Mouse (Mus musculus) forebrain, embryonic 16.5 days (tissue): ENCODE data around the gene Cstf2t. TPM values are rescaled to one million over a fixed set of nuclear protein-coding genes. Genes with fewer than 3 reads are reported as not detected.

Source experiments
- ATAC-seq: fragments of 200-750 bp; cut with Nextera tagmentation; 2 replicates; pipeline ENCODE4 v1.8.0; 2017; ENCODE audit warnings: mild to moderate bottlenecking, moderate library complexity
- H3K27ac ChIP-seq: fragments of 300-500 bp; sonication (generic); 2 replicates; pipeline ENCODE4 v1.5.1; 2014; ENCODE audit warnings: low read length, control low read depth
- H3K27me3 ChIP-seq: fragments of 300-500 bp; sonication (generic); replicated peaks from 2 replicates; pipeline ENCODE4 v1.6.1; 2014; ENCODE audit warnings: low read length; ENCODE audit not compliant: control insufficient read depth, insufficient read depth
- H3K36me3 ChIP-seq: fragments of 300-500 bp; sonication (generic); 2 replicates; pipeline ENCODE4 v1.6.1; 2014; ENCODE audit not compliant: control insufficient read depth, insufficient read depth
- H3K4me1 ChIP-seq: fragments of 300-500 bp; sonication (generic); replicated peaks from 2 replicates; pipeline ENCODE4 v1.6.1; 2014; ENCODE audit warnings: low read length; ENCODE audit not compliant: control insufficient read depth, insufficient read depth
- H3K4me2 ChIP-seq: fragments of 300-500 bp; sonication (generic); 2 replicates; pipeline ENCODE4 v1.6.1; 2014; ENCODE audit warnings: mild to moderate bottlenecking, low read length, control low read depth
- H3K4me3 ChIP-seq: fragments of 300-500 bp; sonication (generic); replicated peaks from 2 replicates; pipeline ENCODE4 v1.5.1; 2014; ENCODE audit warnings: mild to moderate bottlenecking, low read length, control low read depth
- H3K9ac ChIP-seq: fragments of 300-500 bp; sonication (generic); replicated peaks from 2 replicates; pipeline ENCODE4 v1.6.1; 2014; ENCODE audit warnings: low read depth, low read length, control low read depth
- H3K9me3 ChIP-seq: fragments of 300-500 bp; sonication (generic); 2 replicates; pipeline ENCODE4 v1.6.1; 2016; ENCODE audit warnings: low read length; ENCODE audit not compliant: control insufficient read depth
- WGBS: fragments of 180-500 bp; shearing (Covaris S2); extraction: QIAGEN DNeasy Blood & Tissue Kit; methylation state at CpG from one replicate; pipeline ENCODE4 v1.1.7; 2014; 5-methylcytosine and 5-hydroxymethylcytosine counted together
- polyA plus RNA-seq: library from polyadenylated mRNA; unstranded; fragments of >200 nt; fragmentation: Nextera tagmentation; extraction: Ambion mirVana; gene quantifications from 2 replicates; pipeline ENCODE4 v1.2.1, GENCODE M21; 2015

Gene Cstf2t
- polyA plus RNA-seq, result 78.2 and 86.1 TPM in 2 replicates

GRCm38 (mm10) chr19:31082662-31083429 is at the start of gene Cstf2t:
Gene Cstf2t, plus strand, starts transcription at chr19:31082837.
- Histone ChIP-seq H3K4me2 (peak within 1 kb of the TSS; percentile 69), H3K4me1 (peaks cover 20% of the 10 kb centered on the region), H3K36me3 (peaks cover 22% of the 10 kb centered on the region), H3K4me3 (peak within 1 kb of the TSS; percentile 80), H3K27me3 (no peaks in the 10 kb centered on the region), H3K9me3 (0 out of 2 replicates have a peak, but pooled peaks cover 2% of the 10 kb centered on the region), H3K27ac (peak within 1 kb of the TSS; percentile 81), H3K9ac (peak within 1 kb of the TSS; percentile 72)
- peak; percentile 99 for ATAC-seq
- 2% methylated on average over 56 of the region's 56 CpGs for WGBS

- H3K4me1 ChIP-seq, result no peaks in the 10 kb centered on the region
- H3K27me3 ChIP-seq, result no peaks in the 10 kb centered on the region
- no peak overlapping the region for H3K4me3 ChIP-seq
- no peak for ATAC-seq
- no peak overlapping the region for H3K27ac ChIP-seq
- H3K9me3 ChIP-seq, result no peaks in the 10 kb centered on the region
- H3K9ac ChIP-seq, result no peak overlapping the region
- WGBS, result 74% methylated on average over 3 of the region's 3 CpGs
- no peaks in the 10 kb centered on the region for H3K36me3 ChIP-seq
- H3K4me2 ChIP-seq, result no peak overlapping the region
These were observed 43.7 kb upstream of the Cstf2t start for GRCm38 (mm10) chr19:31038951-31039350.

GRCm38 (mm10) chr19:31040948-31041847 is 41.4 kb upstream of the Cstf2t start:
- 55% methylated on average over 2 of the region's 2 CpGs for WGBS
- H3K4me3 ChIP-seq, result no peak overlapping the region
- no peaks in the 10 kb centered on the region for H3K4me1 ChIP-seq
- no peaks in the 10 kb centered on the region for H3K27me3 ChIP-seq
- H3K9me3 ChIP-seq, result no peaks in the 10 kb centered on the region
- H3K27ac ChIP-seq, result no peak overlapping the region
- no peak overlapping the region for H3K9ac ChIP-seq
- no peak for ATAC-seq
- H3K4me2 ChIP-seq, result no peak overlapping the region
- no peaks in the 10 kb centered on the region for H3K36me3 ChIP-seq

- Histone ChIP-seq H3K4me3 (no peak overlapping the region), H3K36me3 (no peaks in the 10 kb centered on the region), H3K27ac (no peak overlapping the region), H3K9ac (no peak overlapping the region), H3K4me1 (no peaks in the 10 kb centered on the region), H3K27me3 (no peaks in the 10 kb centered on the region), H3K4me2 (no peak overlapping the region), H3K9me3 (no peaks in the 10 kb centered on the region)
- ATAC-seq, result no peak
- WGBS, result 98% methylated on average over 4 of the region's 4 CpGs
These were observed 36.0 kb upstream of the Cstf2t start for GRCm38 (mm10) chr19:31046601-31047000.

- H3K27ac ChIP-seq, result no peak overlapping the region
- H3K4me1 ChIP-seq, result no peaks in the 10 kb centered on the region
- ATAC-seq, result no peak
- H3K27me3 ChIP-seq, result no peaks in the 10 kb centered on the region
- no peaks in the 10 kb centered on the region for H3K9me3 ChIP-seq
- 79% methylated on average over 1 of the region's 1 CpGs for WGBS
- H3K4me2 ChIP-seq, result no peak overlapping the region
- H3K4me3 ChIP-seq, result no peak overlapping the region
- no peaks in the 10 kb centered on the region for H3K36me3 ChIP-seq
- no peak overlapping the region for H3K9ac ChIP-seq
These were observed 17.9 kb upstream of the Cstf2t start for GRCm38 (mm10) chr19:31064740-31065139.

- Histone ChIP-seq H3K4me1 (no peaks in the 10 kb centered on the region), H3K27me3 (no peaks in the 10 kb centered on the region), H3K27ac (no peak overlapping the region), H3K9me3 (no peaks in the 10 kb centered on the region), H3K36me3 (no peaks in the 10 kb centered on the region), H3K4me2 (no peak overlapping the region), H3K9ac (no peak overlapping the region), H3K4me3 (no peak overlapping the region)
- ATAC-seq, result no peak
- 86% methylated on average over 11 of the region's 11 CpGs for WGBS
These were observed 17.3 kb upstream of the Cstf2t start for GRCm38 (mm10) chr19:31065206-31065781.

- ATAC-seq, result no peak; the same call in 1 of the 2 replicates
- Histone ChIP-seq H3K36me3 (no peaks in the 10 kb centered on the region), H3K27me3 (no peaks in the 10 kb centered on the region), H3K4me2 (peak overlapping the region; percentile 37), H3K9ac (no peak overlapping the region), H3K4me3 (no peak overlapping the region; the same call in 1 of the 2 replicates), H3K9me3 (no peaks in the 10 kb centered on the region), H3K4me1 (0 out of 2 replicates have a peak, but pooled peaks cover 6% of the 10 kb centered on the region), H3K27ac (no peak overlapping the region)
- WGBS, result 30% methylated on average over 24 of the region's 24 CpGs
These were observed 8.5 kb upstream of the Cstf2t start for GRCm38 (mm10) chr19:31073959-31074716.

GRCm38 (mm10) chr19:31074717-31075063 is 7.9 kb upstream of the Cstf2t start:
- no peaks in the 10 kb centered on the region for H3K9me3 ChIP-seq
- no peak overlapping the region for H3K27ac ChIP-seq
- H3K36me3 ChIP-seq, result no peaks in the 10 kb centered on the region
- no peak overlapping the region for H3K9ac ChIP-seq
- peak overlapping the region; percentile 37 for H3K4me2 ChIP-seq
- ATAC-seq, result peak; percentile 20; the same call in 1 of the 2 replicates
- 0% methylated on average over 3 of the region's 3 CpGs for WGBS
- no peaks in the 10 kb centered on the region for H3K27me3 ChIP-seq
- 0 out of 2 replicates have a peak, but pooled peaks cover 6% of the 10 kb centered on the region for H3K4me1 ChIP-seq
- no peak overlapping the region; the same call in 1 of the 2 replicates for H3K4me3 ChIP-seq
